Mouse (Mus musculus) heart, embryonic 11.5 days (tissue): ENCODE measurements around the gene Psma7. TPM values are rescaled to one million over a fixed set of nuclear protein-coding genes. Genes with fewer than 3 reads are reported as not detected.

Experiments used
- ATAC-seq: fragments of 200-750 bp; cut with Nextera tagmentation; replicated peaks from 2 replicates; pipeline ENCODE4 v1.8.0; 2017; ENCODE audit warnings: moderate library complexity; ENCODE audit not compliant: insufficient number of reproducible peaks, low FRiP score, low TSS enrichment
- H3K27ac ChIP-seq: fragments of 300-500 bp; sonication (generic); 2 replicates; pipeline ENCODE4 v1.5.1; 2014; ENCODE audit warnings: mild to moderate bottlenecking, low read depth, low read length
- H3K27me3 ChIP-seq: fragments of 300-500 bp; sonication (generic); 2 replicates; pipeline ENCODE4 v1.6.1; 2014; ENCODE audit warnings: mild to moderate bottlenecking, low read length, mixed read lengths; ENCODE audit not compliant: control insufficient read depth, insufficient read depth
- H3K36me3 ChIP-seq: fragments of 300-500 bp; sonication (generic); 2 replicates; pipeline ENCODE4 v1.6.1; 2014; ENCODE audit warnings: mild to moderate bottlenecking, low read length, moderate library complexity, mixed read lengths; ENCODE audit not compliant: control insufficient read depth, insufficient read depth
- H3K4me1 ChIP-seq: fragments of 300-500 bp; sonication (generic); 2 replicates; pipeline ENCODE4 v1.6.1; 2014; ENCODE audit warnings: low read length; ENCODE audit not compliant: control insufficient read depth, insufficient read depth
- H3K4me2 ChIP-seq: fragments of 300-500 bp; sonication (generic); 2 replicates; pipeline ENCODE4 v1.6.1; 2014; ENCODE audit warnings: mild to moderate bottlenecking, moderate library complexity
- H3K4me3 ChIP-seq: fragments of 300-500 bp; sonication (generic); 2 replicates; pipeline ENCODE4 v1.5.1; 2014; ENCODE audit warnings: low read depth, low read length
- H3K9ac ChIP-seq: fragments of 300-500 bp; sonication (generic); 2 replicates; pipeline ENCODE4 v1.6.1; 2014; ENCODE audit warnings: mild to moderate bottlenecking, low read depth, low read length, moderate library complexity
- H3K9me3 ChIP-seq: fragments of 300-500 bp; sonication (generic); replicated peaks from 2 replicates; pipeline ENCODE4 v1.6.1; 2016; ENCODE audit warnings: low read length; ENCODE audit not compliant: control insufficient read depth
- WGBS: fragments of 180-500 bp; shearing (Covaris S2); extraction: QIAGEN DNeasy Blood & Tissue Kit; methylation state at CpG from one replicate; pipeline ENCODE4 v1.1.7; 2014; ENCODE audit not compliant: insufficient replicate concordance; 5-methylcytosine and 5-hydroxymethylcytosine counted together
- polyA plus RNA-seq: library from polyadenylated mRNA; unstranded; fragments of >200 nt; fragmentation: Nextera tagmentation; extraction: Ambion mirVana; gene quantifications from 2 replicates; pipeline ENCODE4 v1.2.1, GENCODE M21; 2014

Gene Psma7
- polyA plus RNA-seq, 1 experiment from 2014 or later = 495 TPM

- Histone ChIP-seq H3K36me3 (peaks cover 13% of the 10 kb centered on the region), H3K4me2 (no peak overlapping the region), H3K27ac (no peak overlapping the region), H3K27me3 (no peaks in the 10 kb centered on the region), H3K9ac (no peak overlapping the region), H3K4me1 (no peaks in the 10 kb centered on the region), H3K4me3 (no peak overlapping the region), H3K9me3 (no peaks in the 10 kb centered on the region)
- no peak for ATAC-seq
- 86% methylated on average over 14 of the region's 14 CpGs for WGBS
Measured at GRCm38 (mm10) chr2:180051986-180052733, 9.9 kb upstream of the Psma7 start.

GRCm38 (mm10) chr2:180050986-180051385 is 8.8 kb upstream of the Psma7 start:
- H3K9me3 ChIP-seq = no peaks in the 10 kb centered on the region
- WGBS = 24% methylated on average over 5 of the region's 5 CpGs
- H3K27me3 ChIP-seq = no peaks in the 10 kb centered on the region
- H3K4me2 ChIP-seq = no peak overlapping the region
- no peak overlapping the region for H3K9ac ChIP-seq
- ATAC-seq = peak; percentile 39; the same call in 1 of the 2 replicates
- H3K4me1 ChIP-seq = no peaks in the 10 kb centered on the region
- no peak overlapping the region for H3K27ac ChIP-seq
- no peak overlapping the region for H3K4me3 ChIP-seq
- H3K36me3 ChIP-seq = peaks cover 11% of the 10 kb centered on the region

- H3K27me3 ChIP-seq = no peaks in the 10 kb centered on the region
- no peak overlapping the region for H3K27ac ChIP-seq
- no peak overlapping the region for H3K4me2 ChIP-seq
- peaks cover 7% of the 10 kb centered on the region for H3K4me1 ChIP-seq
- no peak overlapping the region for H3K9ac ChIP-seq
- ATAC-seq = no peak
- no peaks in the 10 kb centered on the region for H3K9me3 ChIP-seq
- WGBS = 90% methylated on average over 18 of the region's 18 CpGs
- no peak overlapping the region for H3K4me3 ChIP-seq
- H3K36me3 ChIP-seq = no peaks in the 10 kb centered on the region
Measured at GRCm38 (mm10) chr2:180047980-180048635, 5.9 kb upstream of the Psma7 start.

- no peak overlapping the region for H3K4me3 ChIP-seq
- no peak for ATAC-seq
- H3K27ac ChIP-seq = no peak overlapping the region
- no peaks in the 10 kb centered on the region for H3K27me3 ChIP-seq
- 84% methylated on average over 3 of the region's 3 CpGs for WGBS
- H3K4me2 ChIP-seq = no peak overlapping the region
- peaks cover 7% of the 10 kb centered on the region for H3K4me1 ChIP-seq
- H3K36me3 ChIP-seq = no peaks in the 10 kb centered on the region
- no peak overlapping the region for H3K9ac ChIP-seq
- no peaks in the 10 kb centered on the region for H3K9me3 ChIP-seq
Measured at GRCm38 (mm10) chr2:180047580-180047979, 5.3 kb upstream of the Psma7 start.

GRCm38 (mm10) chr2:180045283-180045682 is 3.0 kb upstream of the Psma7 start:
- no peaks in the 10 kb centered on the region for H3K36me3 ChIP-seq
- no peaks in the 10 kb centered on the region for H3K27me3 ChIP-seq
- ATAC-seq = no peak
- no peak overlapping the region for H3K4me2 ChIP-seq
- WGBS = 53% methylated on average over 4 of the region's 4 CpGs
- H3K9me3 ChIP-seq = no peaks in the 10 kb centered on the region
- H3K27ac ChIP-seq = no peak overlapping the region
- H3K9ac ChIP-seq = no peak overlapping the region
- no peak overlapping the region for H3K4me3 ChIP-seq
- peaks cover 15% of the 10 kb centered on the region for H3K4me1 ChIP-seq

DNA sequence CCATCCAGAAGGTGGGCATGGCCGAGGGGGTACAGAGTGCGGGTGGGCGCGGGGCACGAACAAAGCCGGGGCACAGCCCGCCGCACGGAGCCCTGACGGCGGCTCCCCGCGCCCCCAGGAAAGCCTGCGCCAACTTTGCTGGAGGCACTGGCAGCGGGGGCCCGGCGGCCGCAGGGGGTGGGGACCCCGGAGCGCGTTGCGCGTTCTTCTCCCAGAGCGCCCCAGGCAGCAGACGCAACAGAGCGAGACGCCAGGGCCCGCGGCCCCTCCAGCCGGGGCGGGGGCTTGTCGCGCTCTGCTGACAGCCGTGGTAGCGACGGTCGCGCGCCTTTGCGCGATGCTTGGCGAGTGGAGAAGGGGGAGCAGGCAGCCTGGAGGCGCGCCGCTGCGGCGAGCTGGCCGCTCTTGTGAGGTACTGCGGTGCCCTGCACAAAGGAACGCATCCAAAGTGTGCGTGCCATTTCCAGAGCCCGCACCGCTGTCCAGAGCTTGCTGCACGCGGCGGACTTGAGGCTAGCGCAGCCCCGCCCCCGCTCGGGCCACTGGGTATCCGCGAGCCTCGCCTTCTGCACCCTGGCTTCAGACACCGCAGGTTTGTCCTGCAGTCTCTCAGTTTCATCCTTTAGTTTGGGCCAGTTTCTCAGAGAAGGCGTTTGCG is 754 bp upstream of the Psma7 start:
- Histone ChIP-seq H3K27me3 (no peaks in the 10 kb centered on the region), H3K4me1 (peaks cover 15% of the 10 kb centered on the region), H3K36me3 (peaks cover 11% of the 10 kb centered on the region), H3K4me2 (peak overlapping the region; percentile 96), H3K4me3 (peak overlapping the region; percentile 72), H3K9ac (peak overlapping the region; percentile 95), H3K27ac (peak overlapping the region; percentile 74), H3K9me3 (no peaks in the 10 kb centered on the region)
- ATAC-seq = peak; percentile 27; the same call in 1 of the 2 replicates
- WGBS = under 1% methylated on average over 66 of the region's 66 CpGs

GRCm38 (mm10) chr2:180041577-180042255 is 517 bp downstream of the Psma7 start:
- Histone ChIP-seq H3K9me3 (no peaks in the 10 kb centered on the region), H3K27me3 (no peaks in the 10 kb centered on the region), H3K4me2 (peak overlapping the region; percentile 96), H3K9ac (peak overlapping the region; percentile 95), H3K27ac (peak overlapping the region; percentile 74), H3K4me1 (peaks cover 15% of the 10 kb centered on the region), H3K36me3 (peaks cover 24% of the 10 kb centered on the region), H3K4me3 (peak overlapping the region; percentile 72)
- under 1% methylated on average over 59 of the region's 66 CpGs for WGBS
- peak; percentile 53 for ATAC-seq

DNA sequence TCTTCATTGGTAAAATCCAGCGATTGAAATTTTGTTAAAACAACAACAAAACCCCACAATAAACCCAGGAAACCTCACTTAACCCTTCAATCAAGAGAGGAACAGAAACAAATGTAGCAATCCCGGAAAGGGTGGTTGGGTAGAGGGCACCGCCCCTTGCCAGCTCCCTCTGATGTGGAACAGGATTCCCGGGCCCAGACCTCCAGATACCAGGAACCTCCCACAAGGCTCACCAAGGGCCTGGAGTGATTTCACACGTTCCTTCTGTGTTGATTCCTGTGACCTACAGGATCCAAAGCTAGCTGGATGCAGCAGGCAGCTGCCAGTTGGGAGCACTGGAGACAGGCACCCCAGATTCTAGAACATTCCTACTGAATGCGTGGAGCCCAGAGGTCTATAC is 1.8 kb downstream of the Psma7 start:
- WGBS = 43% methylated on average over 6 of the region's 6 CpGs

More for the DNA sequence above, 1.8 kb downstream of the Psma7 start:
- Histone ChIP-seq H3K9me3 (no peaks in the 10 kb centered on the region), H3K9ac (no peak overlapping the region), H3K4me1 (peaks cover 15% of the 10 kb centered on the region), H3K4me3 (no peak overlapping the region), H3K4me2 (peak overlapping the region; percentile 96), H3K27me3 (no peaks in the 10 kb centered on the region), H3K27ac (no peak overlapping the region), H3K36me3 (peaks cover 35% of the 10 kb centered on the region)
- ATAC-seq = no peak
